Mouse (Mus musculus) c-Kit-positive CD71-positive TER-119-negative erythroid progenitor cells, embryonic 14.5 days (primary cell): ENCODE measurements around the gene Rnf166.

Experiments used
- DNase-seq: peaks from one replicate; pipeline ENCODE4 v3.0.0-alpha.2; 2013; ENCODE audit warnings: low read depth

Gene Rnf166

DNA sequence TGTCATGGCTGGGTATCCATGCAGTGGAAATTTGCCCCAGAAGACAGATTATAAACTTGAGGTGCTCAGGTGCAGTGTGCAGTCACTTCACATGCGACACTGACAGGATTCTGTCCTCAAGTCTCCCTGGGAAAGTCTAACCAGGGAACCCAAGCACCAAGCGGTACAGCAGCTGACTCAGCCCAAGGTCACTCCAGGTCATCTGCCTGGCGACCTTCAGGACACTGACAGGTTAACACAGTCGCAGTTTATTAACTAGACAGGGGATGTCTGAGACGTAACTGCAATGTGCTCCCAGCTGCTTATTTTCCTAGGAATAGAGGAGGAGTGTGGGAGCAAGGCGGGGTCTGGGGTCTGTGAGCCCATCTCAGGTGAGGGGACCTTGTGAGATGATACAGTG is 6.5 kb downstream of the Rnf166 start:
- DNase-seq, result no peak

DNA sequence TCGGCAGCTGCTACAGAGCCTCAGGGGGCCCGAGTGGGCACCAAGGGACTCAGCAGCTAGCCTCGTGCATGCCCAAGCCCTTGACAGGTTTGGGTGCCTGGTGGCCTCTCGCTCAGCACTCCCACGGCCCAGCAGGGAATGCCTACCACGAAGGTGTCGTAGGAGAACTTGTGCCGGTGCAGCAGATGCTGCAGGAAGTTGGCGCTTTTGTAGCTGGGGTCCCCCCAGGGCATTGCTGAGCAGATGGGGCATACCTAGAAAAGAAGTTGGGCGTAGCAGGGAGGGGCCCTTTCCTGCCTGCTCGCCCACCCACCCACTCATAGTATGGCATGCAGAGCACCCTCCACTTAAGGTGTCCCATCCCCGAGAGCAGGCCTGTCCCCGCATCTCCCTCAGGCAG is 8.0 kb downstream of the Rnf166 start:
- DNase-seq, result no peak

GRCm38 (mm10) chr8:122464985-122465384 is 10.9 kb downstream of the Rnf166 start:
- DNase-seq, result no peak

DNA sequence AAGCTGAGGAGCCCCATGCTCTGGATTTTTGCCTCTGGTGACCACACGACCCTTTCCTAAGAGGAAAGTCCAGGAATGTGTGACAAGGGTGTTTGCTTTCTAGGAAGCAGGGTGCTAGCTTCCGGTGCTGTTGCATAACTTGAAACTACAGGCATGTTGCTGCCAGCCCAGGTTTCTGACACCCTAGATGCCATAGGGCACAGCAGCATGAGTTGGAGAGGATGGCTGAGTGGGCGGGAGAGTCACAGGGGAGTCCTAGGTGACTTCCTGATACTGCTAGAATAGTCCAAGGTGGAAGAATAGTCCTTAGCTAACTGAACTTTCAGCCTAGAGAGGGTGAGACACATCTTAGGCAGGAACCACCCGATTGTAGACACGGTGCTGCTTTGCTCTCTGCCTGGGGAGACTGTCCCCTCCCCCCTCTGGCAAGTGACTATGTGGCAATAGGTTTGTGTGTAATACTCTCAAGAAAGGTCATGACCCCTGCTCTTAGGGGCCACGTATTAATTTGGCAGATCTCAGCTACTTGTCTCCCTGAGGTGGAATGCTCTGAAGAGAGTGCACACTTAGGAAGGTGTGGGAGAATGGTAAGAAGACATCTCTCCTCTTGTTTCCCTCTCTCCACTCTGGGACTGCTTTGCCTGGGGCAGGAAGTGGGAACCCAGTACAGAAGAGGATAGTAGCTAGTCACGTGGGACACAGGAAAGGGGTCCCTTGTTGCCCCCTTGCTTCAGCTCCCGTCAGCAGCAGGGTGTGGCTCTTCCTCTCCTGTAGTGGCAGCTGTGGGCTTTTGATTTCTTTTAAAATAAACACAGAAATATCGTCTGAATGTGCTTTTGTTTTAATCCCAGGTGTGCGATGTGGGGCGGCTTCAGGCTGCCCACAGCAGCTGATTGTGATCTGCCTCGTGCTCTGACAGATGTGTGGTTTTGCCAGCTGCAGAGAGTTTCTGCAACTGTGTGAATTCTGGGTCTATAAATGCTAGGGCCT is 11.9 kb downstream of the Rnf166 start:
- DNase-seq, result no peak

DNA sequence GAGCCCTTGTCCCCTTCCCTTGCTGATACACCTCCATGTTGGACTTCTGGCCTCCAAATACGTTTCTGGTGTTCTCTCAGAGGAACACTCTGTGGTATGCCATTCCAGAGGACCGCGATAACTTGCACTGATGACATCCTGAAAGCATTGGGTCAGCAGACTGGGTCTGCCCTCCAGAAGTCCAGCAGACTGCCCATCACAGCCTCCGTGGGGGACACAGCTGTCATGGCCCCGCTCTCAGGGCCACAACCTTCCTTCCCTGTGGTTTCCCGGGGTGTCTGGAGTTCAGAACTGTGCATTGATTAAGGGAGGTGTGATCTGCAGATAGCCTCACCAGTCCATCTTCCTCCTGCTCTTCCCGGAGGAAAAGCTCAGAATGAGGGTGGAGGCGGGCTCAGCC is 13.4 kb downstream of the Rnf166 start:
- no peak for DNase-seq

DNA sequence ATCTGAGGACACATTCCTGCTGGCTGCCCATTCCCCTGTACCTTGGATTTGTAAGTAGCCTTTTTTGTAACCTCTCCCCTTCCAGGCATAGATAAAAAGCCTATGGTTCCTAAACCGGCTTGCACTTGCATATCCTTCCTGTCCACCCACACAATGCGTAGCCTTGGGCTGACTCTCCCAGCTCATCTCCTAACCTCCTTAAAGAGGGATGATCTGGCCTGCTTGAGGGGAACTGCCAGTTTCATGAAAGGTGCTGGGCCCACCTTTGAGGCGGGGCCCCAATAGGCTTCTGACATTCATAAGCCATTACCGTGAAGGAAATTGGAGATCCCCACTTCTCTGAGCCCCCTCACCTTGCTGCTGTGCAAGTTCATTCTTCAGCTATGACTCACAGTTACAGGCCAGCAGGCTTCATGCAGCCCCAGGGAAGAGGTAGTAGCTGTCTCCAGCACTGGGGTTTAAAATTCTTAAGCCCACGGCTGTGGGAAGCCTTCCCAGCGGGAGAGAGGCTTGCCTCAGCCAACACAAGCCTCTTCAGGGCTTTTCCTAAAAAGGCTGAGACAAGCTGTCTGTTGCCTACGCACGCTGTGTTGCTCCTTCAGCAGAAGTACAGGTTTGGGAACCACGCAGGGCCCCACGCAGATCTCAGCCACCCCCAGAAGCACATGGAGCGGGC is 14.3 kb downstream of the Rnf166 start:
- no peak for DNase-seq

DNA sequence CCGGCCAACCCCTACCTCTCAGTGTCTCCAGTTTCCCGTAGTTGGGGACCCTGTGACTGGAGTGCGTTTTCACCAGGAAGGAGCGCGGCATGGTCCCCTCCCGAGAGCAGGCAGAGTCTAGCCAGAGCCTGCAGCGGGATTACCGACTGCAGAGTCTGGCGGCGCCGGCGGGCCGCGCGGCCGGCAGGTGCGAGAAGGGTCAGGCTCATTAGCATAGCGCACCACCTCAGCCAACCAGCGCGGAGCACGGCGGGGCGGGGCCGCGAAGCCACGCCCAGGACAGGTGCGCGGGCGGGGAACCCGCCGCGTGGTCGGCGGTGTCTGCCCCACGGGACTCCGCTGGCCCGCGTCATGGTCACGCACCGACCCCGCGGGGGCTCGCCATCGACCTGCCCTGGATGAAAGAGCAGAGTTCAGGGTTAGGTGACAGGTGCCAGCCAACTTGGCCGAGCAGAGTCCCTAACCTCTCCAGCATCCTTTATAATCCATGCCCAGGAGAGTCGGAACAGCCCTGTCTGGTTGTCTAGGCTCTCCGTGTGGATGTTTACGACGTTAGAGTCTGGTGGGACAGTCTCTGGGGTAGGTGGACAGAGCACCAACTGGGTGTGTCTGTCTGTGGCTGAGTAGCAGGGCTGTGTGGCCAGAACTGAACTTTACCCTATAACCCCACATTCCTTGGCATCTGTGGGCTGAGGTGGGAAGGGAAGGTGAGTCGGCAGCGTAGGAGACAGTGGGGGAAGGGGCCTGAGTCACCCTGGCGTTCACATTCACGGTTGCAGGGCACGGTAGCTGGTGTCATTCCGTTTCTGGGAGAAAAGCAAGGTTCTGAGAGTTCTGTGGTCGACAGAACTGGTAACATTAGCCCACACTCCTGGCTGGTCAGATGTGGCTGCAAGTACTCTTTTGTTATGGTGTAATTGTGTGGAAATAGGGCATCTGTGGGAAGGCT is 15.1 kb downstream of the Rnf166 start, which contains the start of gene Snai3:
Gene Snai3 (minus strand): TSS at position 210 of the 949 bp plus-strand sequence.
- no peak for DNase-seq

- no peak for DNase-seq
Observed at GRCm38 (mm10) chr8:122459990-122460389, 15.9 kb downstream of the Rnf166 start.

GRCm38 (mm10) chr8:122459218-122459900 is 16.5 kb downstream of the Rnf166 start:
- no peak for DNase-seq

GRCm38 (mm10) chr8:122457171-122457570 is 18.7 kb downstream of the Rnf166 start:
- no peak for DNase-seq

GRCm38 (mm10) chr8:122454409-122454808 is 21.5 kb downstream of the Rnf166 start:
- no peak for DNase-seq

DNA sequence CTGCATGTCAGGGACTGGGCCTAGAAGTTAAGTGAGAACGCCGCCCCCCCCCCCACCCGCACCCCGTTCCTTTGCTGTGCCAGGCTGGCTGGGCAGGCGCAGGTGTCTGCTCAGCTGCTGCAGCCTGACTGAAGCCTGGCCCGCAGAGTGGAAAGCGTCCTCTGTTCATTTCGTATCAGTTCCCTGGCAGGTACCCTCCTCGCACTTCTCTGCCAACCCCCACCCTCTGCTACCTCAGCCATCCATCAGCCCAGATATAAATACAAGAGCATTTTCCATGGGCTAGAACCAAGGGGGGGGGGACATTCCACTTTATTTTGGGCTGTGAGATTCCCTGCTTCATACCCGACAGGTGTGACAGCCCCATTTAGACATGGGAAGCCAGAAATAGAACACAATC is 23.7 kb downstream of the Rnf166 start:
- no peak for DNase-seq

DNA sequence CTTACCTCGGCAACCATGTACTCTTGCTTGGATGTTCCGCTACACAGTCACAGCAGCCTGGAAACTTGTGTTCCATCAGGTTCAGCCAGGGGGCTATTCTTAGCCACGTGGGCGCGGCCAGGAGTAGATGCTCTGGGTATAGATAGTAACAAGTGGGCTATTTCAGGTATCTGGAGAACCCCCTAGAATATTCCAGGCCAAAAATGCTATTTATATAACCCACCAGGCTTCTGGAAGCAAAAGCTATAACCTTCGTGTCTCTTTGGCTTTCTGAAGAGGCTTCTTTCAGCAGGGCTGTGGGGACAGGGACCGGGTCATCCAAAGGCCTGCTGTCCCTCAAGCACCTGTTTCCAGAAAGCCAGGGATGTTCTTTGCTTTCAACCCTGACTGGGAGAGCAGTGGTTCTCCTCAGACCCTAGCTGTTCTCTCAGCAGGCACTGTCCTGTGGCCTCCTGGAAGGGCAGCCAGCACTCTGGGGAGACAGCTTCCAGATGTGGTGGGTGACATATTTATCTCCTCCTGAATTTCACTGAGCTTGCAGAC is 24.6 kb downstream of the Rnf166 start:
- DNase-seq, result no peak

- no peak for DNase-seq
Observed at GRCm38 (mm10) chr8:122445203-122445602, 30.7 kb downstream of the Rnf166 start.

DNA sequence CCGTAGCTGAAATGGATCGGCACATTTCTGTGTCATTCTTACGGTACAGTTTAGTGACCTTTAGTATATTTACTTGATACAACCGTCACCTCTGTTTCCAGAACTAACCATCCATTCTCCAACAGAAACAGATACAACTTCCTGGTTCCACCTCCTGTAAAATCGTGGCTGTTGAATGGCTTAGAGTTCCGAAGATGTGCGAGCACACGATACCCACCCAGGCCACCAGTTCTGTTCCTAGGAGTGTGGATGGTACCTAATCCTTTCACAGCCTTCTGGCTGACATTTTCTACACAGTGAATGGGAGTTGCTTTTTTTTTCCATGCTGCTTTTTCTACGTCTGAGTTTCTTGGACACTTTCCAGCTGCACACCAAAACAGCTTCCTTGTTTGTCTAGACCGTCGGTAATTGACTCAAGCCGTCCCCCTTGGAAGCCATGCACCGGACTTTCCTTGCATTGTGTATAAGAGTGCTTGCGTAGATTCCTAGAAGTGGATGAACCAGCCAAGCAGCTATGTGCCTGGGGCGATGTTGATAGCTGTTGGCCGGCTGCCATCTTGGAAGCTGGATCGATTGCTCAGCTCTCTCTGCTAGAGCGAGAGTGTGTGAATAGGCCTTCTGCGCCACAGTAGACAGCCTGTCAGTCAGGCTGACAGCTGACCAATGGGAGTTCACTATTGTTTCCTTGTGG is 31.7 kb downstream of the Rnf166 start:
- DNase-seq, result peak; percentile 77

DNA sequence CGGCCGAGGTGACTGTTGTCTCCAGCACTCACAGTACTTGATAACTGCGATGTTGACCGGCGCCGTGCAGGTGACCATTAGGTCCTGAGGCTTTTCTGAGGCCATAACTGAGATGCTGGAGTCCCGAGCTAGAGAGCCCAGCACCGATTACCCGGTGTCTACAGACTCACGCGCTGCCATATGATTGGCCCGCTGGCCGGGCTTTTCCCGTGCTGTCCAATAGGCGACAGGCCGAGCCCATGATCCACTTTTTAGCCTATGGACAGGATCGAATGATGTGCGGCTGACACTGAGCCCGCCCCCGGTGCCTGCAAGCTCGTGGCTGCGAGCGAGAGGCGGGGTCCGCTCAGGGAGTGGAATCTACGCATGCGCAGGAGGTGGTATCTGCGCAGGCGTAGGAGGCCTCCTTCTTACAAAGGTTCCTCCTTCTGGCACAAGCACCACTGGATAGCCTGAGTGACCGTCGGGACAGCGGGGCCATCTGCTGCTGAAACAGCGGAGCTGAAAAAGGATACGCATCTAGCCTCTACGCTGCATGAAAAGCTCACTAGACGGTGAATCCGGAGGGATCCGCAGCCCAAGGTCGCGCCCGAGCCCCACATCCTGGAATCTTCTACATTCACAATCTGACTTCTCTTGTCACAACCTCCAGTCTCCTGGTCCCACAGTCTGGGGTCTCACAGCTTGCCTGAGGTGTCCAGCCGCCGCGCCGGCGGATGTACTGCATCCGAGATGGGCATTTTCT is 32.4 kb downstream of the Rnf166 start, which contains the start of gene Mvd:
Gene Mvd (minus strand): TSS at position 161 of the 745 bp plus-strand sequence.
- DNase-seq, result peak; percentile 98

DNA sequence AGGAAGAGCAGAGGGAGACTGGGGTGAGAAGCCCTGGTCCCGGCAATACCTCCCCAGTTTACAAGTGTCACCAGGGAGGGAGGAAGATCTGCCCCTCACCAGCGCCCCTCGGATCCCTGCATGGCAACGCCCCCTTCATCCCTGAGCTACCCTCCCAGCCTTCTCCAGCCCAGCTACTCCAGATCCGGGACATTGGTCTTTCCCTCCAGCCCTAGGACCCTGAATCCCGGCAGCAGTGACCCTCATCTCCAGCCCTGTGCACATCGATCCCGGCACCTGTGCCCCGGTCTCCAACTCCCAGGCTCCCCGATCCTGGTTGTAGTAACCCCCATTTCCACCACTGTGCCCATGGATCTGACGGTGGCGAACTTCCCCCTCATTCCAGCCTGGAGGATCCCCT is 33.1 kb downstream of the Rnf166 start:
- no peak for DNase-seq

GRCm38 (mm10) chr8:122442356-122442755 is 33.5 kb downstream of the Rnf166 start:
- no peak for DNase-seq

GRCm38 (mm10) chr8:122441326-122441725 is 34.5 kb downstream of the Rnf166 start:
- no peak for DNase-seq

DNA sequence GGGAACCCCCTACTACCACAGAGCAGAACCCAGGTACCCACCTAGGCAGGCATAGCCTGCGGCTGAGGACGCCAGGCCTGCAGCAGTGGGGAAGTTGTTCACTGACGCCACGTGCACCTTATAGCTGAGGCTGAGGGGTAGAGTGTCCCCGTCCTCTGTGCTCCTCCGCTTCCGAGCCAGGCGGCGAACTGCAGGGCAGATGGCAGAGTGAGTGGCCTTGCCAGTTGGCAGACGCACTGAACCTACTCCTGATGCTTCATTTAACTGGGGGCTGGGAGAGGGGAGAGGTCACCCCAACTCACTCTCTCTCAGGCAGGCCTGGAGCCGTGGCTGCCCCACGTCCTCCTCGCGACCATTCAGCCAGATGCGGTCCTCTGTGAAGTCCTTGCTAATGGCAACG is 36.5 kb downstream of the Rnf166 start:
- DNase-seq, result no peak
